Mouse (Mus musculus) adrenal gland, adult 2 months (tissue): ENCODE data around the gene Galnt11. TPM values are rescaled to one million over a fixed set of nuclear protein-coding genes. Genes with fewer than 3 reads are reported as not detected.
"Not testable (repeated sequence)": the region's sequence is repeated elsewhere in the genome, so short reads cannot be mapped to it uniquely, and the experiment has no call there.

Source experiments
- DNase-seq: peaks from one replicate; pipeline ENCODE4 v3.0.0; 2021
- long read RNA-seq: library from polyadenylated mRNA; stranded (forward); transcript quantifications from one replicate; pipeline ENCODE4 v2.0.0, GENCODE M21; 2021
- polyA plus RNA-seq: library from polyadenylated mRNA; depleted of rRNA; stranded (reverse); fragments of >200 nt; gene quantifications from 2 replicates; pipeline ENCODE4 v1.2.3, GENCODE M21; 2012; rRNA removed
- total RNA-seq, 2 experiments: library from RNA; stranded (reverse); gene quantifications; 2 replicates each; pipeline ENCODE4 v1.2.3; 2021

Galnt11 gene
- total RNA-seq = 10 to 100 TPM; 32.6 to 47.8 TPM
- polyA plus RNA-seq = 11.0 and 12.3 TPM in 2 replicates
- long read RNA-seq, transcript Galnt11-201 (12 exons, 2,552 nt) = major isoform, 42 of 55 reads
- long read RNA-seq, partial matches to known transcripts = 6 of 55 reads
- long read RNA-seq, other reads (novel, unspliced or antisense) = 6 of 55 reads

- DNase-seq = no peak
Observed at GRCm38 (mm10) chr5:25221604-25222003, at the start of gene Galnt11. TSS of gene Galnt11 (plus strand) at chr5:25221904.

- DNase-seq = not testable (repeated sequence)
Observed at GRCm38 (mm10) chr5:25177937-25178336, 43.8 kb upstream of the Galnt11 start.

GRCm38 (mm10) chr5:25178543-25178942 is 43.2 kb upstream of the Galnt11 start:
- DNase-seq = not testable (repeated sequence)

- DNase-seq = no peak
Observed at GRCm38 (mm10) chr5:25179284-25179683, 42.4 kb upstream of the Galnt11 start.

GRCm38 (mm10) chr5:25179936-25180488 is 41.7 kb upstream of the Galnt11 start:
- DNase-seq = no peak

GRCm38 (mm10) chr5:25181004-25181531 is 40.6 kb upstream of the Galnt11 start, which contains the start of gene Galntl5:
TSS of gene Galntl5 (plus strand) at chr5:25181460.
- peak; percentile 49 for DNase-seq

GRCm38 (mm10) chr5:25183595-25183994 is 38.1 kb upstream of the Galnt11 start:
- no peak for DNase-seq

GRCm38 (mm10) chr5:25184594-25184993 is 37.1 kb upstream of the Galnt11 start:
- DNase-seq = no peak

GRCm38 (mm10) chr5:25187727-25188126 is 34.0 kb upstream of the Galnt11 start:
- DNase-seq = no peak

GRCm38 (mm10) chr5:25188802-25189201 is 32.9 kb upstream of the Galnt11 start:
- peak; percentile 30 for DNase-seq

GRCm38 (mm10) chr5:25190521-25190920 is 31.2 kb upstream of the Galnt11 start:
- DNase-seq = peak; percentile 54

- no peak for DNase-seq
Observed at GRCm38 (mm10) chr5:25211872-25212271, 9.8 kb upstream of the Galnt11 start.

GRCm38 (mm10) chr5:25213216-25213615 is 8.5 kb upstream of the Galnt11 start:
- DNase-seq = peak; percentile 30

- DNase-seq = no peak
Observed at GRCm38 (mm10) chr5:25215006-25215405, 6.7 kb upstream of the Galnt11 start.

- peak; percentile 92 for DNase-seq
Observed at GRCm38 (mm10) chr5:25222752-25223702, 1.3 kb downstream of the Galnt11 start, which contains the start of gene E130116L18Rik. TSS of gene E130116L18Rik (minus strand) at chr5:25223153.

GRCm38 (mm10) chr5:25224377-25224776 is 2.7 kb downstream of the Galnt11 start:
- not testable (repeated sequence) for DNase-seq

GRCm38 (mm10) chr5:25243101-25243500 is 21.4 kb downstream of the Galnt11 start:
- no peak for DNase-seq

GRCm38 (mm10) chr5:25245806-25246472 is 24.2 kb downstream of the Galnt11 start:
- peak; percentile 41 for DNase-seq

- no peak for DNase-seq
Observed at GRCm38 (mm10) chr5:25246473-25246865, 24.8 kb downstream of the Galnt11 start.

- no peak for DNase-seq
Observed at GRCm38 (mm10) chr5:25247036-25247435, 25.3 kb downstream of the Galnt11 start.

GRCm38 (mm10) chr5:25252423-25252822 is 30.7 kb downstream of the Galnt11 start:
- DNase-seq = no peak
